Mouse (Mus musculus): ENCODE measurements around the gene Maco1.
"Not testable (repeated sequence)": the region's sequence is repeated elsewhere in the genome, so short reads cannot be mapped to it uniquely, and the experiment has no call there.

Maco1 gene

DNA sequence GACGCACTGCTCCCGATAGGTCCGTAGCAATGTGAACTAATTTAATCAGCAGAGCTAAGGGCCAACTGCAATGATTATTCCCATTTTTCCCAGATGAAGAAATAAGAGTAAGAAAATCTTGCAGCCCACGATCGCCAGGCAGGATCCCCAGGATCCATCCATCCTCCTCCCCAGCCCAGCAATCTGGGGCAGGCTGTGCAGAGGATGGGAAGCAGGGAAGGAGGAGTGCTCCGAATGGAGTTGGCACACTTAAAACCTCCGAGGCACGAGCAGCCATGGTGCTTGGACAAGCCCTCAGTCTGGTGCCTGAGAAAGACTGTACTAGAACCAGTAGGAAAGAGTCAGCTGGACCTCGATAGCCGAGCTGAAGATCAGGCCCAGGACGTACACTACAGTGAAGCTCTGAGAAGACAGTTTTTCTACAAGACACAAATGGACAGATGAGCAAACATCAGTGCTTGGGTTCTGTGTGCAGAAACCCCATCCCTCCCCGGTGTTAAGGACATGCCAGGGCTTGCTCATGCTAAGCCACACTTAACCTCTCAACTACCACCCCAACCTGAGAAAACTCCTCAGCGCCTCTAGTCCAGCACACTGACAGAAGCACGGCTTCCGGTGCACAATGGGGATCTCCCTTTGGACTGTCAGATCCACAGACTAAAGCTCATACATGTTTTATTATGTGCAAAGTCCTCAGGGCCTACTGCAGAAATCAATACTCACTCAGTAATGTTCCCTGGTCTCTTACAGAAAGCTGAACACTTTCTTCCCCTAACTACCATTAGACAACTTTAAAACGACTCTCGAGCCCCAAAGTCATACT lies 39.5 kb downstream of the Maco1 start:
- DNase-seq (ENCODE audit: low spot score): no peak

DNA sequence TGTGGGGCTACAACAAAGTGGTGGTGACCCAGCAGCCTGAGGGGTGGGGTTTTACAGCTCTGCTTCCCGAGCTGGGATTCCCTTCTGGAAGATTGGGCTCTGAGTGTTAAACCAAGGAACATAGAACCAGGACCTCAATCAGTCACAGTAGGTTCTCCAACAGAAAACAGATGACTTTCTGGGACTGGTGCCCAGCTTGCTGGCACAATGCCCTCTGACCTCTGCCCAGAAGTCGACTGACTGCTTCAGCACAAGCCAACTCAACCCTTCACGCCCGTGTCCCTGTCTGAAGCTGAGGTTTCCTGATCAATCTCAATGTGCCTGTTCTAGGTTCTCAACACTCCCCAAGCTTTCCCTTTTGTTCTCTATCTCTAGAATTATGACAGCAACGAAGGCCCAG lies 48.4 kb downstream of the Maco1 start:
- peak; percentile 80 for DNase-seq (ENCODE audit: low spot score)

DNA sequence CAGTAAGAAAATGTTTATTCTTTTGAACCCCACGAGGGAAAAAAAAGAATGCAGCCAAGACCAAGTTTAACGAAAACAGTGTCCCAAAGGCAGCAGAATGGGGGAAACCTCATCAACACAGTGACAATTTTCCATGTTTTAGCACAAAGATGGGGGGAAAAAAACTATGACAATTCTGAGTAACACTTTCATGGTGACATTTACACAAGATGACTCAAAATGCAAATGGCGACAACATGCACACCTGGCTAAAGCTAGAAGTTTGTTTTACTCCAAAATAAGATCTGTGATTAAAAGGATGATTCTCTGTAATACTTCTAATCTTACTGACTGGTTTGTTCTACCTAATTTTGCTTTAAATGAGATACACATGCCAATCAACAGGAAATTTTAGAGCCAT lies 50.4 kb downstream of the Maco1 start:
- DNase-seq (ENCODE audit: low spot score): no peak

DNA sequence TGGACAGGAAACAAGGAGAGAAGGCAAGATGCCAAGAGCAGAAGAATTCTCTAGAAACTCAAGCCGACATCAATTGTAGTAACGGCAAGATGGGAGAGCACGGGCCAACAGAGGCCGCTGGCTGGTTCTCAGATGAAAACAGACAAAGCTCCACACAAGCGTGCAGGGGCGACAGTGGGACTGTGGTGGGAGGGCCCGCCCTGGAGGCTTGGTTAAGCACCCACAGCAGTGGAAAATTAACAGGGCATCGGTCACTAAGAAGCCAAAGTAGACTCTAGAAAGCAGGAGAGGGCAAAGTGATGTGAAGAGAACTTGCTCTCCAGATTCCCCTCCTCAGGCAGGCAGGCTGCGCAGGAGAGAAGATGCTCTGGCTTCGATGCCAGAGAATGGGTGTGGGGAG lies 51.0 kb downstream of the Maco1 start:
- no peak for DNase-seq (ENCODE audit: low spot score)

DNA sequence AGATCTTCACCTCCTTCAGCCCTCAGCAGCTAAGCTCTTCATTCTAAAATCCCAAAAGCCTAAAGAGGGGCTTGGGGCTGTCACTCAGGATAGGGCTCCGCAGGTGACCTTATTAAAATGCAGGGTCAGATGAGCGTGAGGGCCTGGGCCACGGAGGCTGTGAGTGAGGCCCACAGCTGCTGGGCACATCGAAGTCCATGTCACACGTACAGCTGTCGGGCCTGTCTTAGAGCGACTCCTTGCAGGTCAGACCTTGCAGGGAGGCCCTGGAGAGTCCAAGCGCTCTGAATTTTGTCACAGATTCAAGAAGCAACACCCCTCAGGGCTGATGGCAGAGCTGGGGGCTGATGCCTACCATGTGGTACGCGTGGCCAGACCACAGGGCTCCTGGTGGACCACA lies 52.5 kb downstream of the Maco1 start:
- no peak for DNase-seq (ENCODE audit: low spot score)

DNA sequence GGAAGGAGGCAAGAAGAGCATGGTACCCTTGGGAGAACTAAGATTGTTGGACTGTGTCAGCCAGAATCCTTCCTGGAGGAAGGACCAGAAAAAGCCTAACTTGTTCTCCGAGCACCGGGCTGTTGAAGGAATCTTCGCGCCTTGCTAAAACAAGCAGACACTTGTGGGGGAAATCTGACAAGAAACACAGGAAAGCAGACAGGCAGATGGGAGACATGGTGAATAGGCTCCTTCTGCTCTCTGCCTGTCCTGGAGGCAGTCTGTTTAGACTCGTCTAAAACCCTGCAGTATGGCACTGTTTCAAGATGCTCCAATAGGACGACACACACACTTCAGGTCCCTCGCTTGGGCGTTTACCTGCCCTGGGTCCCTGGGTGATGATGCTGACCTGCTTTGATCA lies 53.0 kb downstream of the Maco1 start:
- no peak for DNase-seq (ENCODE audit: low spot score)

DNA sequence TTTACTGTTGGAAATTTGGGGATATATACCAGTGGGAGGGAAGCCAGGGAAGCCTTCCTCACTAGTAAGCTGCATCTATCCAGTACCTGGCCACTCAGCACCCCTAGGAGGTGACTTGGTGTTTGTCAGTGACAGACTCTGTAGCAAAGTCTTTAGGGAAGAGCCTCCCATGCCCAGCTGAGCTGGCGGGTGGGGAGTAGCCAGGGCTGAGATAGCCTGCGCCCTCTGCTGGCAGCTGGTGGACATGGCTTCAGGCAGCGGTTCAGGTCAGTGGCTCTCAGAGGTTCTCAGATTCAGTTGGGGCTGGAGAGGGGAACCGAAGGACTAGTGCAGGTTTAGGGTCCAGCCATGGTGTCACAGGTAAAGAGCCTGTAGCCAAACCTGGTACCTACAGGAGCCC lies 53.9 kb downstream of the Maco1 start:
- DNase-seq (ENCODE audit: low spot score): peak; percentile 68

DNA sequence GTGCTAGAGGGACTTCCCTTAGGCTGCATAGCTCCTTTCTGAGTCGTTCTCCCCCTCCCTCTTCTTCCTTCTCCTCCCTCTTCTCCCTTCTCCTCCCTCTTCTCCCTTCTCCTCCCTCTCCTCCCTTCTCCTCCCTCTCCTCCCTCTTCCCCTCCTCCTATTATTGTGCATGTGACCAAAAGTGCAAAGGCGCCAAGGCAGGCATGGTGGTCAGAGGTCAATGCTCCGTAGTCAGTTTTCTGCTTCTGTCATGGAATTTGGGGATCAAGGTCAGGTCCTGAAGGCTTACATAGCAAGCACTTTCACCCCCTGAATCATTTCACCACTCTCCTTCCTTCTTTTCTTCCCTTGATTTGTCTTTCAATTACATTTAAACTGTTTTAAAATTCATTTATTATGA lies 54.3 kb downstream of the Maco1 start:
- DNase-seq (ENCODE audit: low spot score): no peak

DNA sequence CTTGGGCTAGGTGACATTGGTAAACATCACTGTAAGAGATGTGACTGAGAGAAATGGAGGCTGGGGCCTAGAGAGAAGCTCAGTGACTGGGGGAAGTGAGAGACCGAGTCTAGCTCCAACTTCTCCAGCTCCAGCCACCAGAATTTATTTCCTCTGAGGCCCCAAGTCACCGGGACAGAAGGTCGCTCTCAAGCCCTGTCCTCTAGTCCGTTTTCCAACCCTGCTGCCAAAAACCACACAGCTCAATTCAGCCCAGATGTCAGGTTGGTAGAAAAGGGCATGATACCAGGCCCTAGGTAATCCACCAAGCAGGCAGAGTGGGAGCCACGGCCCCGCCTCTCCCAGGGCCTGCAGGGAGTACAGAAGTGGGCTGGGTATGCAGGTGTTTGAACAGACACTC lies 55.5 kb downstream of the Maco1 start:
- DNase-seq (ENCODE audit: low spot score): no peak

DNA sequence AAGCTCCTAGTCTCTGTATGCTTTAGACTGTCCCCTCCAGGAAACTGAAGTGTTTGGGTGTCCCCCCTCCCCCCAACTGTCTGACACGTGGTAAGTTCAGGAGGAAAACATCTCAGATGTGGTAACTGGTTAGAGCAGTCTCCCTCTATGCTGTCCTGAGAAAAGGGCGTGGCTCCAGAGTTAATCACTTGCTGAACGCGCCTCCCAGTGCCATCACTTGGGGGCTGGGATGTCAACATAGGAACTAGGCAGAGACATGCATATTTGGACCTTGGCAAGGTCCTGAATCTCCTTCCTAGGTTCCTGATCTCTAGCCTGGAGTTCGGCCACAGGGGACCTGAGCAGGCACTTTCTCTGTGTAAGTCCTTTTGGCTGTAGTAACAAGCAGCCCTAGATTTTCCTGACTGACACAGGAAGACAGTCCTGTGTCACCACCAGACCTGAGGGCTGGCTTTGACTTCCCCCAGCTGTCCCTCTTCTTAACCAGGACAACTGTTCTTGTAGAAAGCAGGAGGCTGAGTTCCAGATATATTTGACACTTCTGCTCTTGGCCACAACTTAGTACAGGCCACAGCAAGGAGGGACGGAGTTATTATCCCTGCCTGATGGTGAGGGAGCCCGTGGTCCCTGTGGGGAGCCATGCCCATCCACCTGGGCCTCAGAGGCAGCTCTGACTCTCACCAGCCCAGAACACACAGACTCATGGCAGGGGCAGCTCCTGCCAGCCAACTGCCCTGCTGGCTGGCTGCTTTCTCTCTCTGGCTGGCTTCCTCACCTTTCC lies 56.4 kb downstream of the Maco1 start:
- DNase-seq (ENCODE audit: low spot score): no peak

DNA sequence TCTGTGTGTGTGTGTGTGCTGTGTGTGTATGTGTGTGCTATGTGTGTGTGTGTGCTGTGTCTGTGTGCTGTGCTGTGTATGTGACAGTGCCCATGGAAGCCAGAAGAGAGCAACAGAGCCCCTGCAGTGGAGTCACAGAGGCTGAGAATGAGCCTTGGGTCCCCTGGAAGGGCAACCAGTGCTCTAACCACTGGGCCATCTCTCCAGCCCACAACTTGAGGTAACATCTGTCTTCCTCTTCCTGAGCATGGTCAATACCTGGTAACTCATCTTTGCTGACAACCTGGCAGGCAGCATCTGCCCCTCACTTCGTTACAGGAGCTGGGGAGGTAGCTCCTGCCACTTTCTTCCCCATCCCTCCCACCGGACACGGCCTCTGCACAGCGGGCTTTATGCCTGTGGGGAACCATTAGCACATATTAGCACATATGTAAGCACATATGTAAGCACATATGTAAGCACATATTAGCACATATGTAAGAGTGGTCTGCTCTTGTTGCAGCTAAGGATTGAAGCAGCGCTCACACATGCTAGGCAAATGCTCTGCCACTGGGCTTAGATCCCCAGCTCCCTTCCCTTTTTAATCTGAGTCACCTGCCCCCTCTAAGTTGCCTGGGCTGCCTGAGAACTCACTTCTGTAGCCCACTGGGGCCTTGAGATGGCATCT lies 57.2 kb downstream of the Maco1 start:
- DNase-seq (ENCODE audit: low spot score): no peak

DNA sequence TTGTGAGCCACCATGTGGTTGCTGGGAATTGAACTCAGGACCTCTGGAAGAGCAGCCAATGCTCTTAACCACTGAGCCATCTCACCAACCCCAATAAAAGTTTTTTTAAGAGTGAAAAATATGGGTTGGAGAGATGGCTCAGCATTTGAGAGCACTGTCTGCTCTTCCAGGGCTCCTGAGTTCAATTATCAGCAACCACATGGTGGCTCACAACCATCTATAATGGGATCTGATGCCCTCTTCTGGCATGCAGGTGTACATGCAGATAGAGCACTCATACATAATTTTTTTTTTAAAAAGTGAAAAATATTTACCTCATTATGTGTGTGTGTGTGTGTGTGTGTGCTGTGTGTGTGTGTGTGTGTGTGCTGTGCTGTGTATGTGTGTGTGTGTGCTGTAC lies 58.2 kb downstream of the Maco1 start:
- DNase-seq (ENCODE audit: low spot score): not testable (repeated sequence)

DNA sequence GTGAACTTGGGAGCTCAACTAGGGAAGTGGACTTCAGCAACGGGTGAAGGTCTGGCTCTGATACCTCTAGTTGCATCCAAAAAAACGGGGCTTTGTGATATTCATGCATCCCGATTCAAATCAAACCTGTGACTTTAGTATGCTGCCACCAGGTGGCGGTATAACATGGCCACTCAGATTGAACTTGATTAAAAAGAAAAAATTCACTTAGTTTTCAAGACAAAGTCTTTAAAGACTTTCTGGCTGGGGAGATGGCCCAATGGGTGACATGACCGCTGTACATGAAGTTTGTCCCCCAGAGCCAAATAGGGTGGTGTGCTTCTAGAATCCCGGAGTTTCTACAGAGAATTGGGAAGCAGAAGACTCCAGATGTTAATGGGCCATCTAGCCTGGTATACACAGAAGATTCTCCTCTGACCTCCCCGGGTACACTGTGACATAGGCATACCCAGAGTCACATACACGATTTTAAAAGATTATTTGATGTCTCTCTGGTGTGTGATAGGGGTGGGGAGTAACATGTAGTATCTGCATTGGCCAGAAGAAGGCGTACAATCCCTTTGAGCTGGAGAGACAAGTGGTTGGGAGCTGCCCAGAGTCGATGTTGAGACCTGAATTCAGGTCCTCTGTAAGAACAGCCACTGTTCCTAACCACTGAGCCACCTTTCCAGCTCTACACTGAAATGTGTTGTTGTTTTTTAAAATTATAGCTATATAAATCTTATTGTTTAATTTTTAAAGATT lies 59.8 kb downstream of the Maco1 start:
- no peak for DNase-seq (ENCODE audit: low spot score)

DNA sequence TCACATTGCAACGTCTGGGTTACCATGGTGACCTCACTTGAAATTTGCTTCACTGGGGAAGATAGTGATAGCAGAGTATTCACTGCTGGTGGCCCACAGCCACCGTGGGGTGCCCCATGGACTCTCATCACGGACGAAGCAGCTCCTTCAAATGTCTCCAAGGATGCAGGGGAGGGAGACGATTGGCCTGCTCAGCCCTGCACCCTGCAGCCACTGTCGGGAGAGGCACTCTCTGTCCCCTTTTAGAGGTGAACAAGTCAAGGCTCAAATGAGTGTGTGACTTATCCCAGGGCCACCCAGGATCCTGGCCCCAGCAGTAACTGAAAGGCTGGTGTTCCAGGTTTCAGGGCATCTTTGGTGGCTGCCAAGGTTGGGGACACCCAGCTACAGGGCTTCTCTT lies 61.4 kb downstream of the Maco1 start:
- DNase-seq (ENCODE audit: low spot score): no peak

DNA sequence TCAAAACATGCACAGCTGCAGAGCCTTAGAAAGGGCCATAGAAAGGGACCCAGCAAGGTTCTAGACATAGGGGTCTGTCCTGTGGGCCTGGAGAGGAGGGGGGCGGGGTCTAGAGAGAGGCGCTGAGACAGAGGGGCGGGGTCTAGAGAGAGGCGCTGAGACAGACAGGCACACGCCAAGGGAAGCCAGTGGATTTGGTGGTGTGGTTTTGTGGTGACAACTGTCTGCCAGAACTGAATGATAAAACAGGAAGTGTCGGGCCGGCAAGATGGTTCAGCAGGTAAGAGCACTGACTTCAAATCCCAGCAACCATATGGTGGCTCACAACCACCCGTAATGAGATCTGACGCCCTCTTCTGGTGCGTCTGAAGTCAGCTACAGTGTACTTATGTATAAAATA lies 66.2 kb downstream of the Maco1 start:
- no peak for DNase-seq (ENCODE audit: low spot score)

DNA sequence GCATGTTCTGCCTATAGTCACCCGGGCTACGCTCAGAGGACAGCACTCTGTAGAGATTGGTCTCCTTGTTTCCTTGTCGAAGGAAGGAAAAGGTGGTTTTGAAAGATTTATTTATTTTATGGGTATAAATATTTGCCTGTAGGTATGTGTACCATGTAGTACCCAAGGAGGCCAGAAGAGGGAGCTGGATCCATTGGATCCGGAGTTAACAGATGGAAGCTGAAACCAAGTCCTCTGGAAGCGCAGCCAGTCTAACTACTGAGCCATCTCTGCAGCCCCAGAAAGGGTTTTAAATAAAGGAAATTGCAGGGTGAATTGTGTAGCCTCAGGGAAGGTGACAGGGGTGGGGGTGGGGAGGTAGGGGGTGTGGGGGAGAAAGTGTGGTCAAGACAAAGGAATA lies 68.4 kb downstream of the Maco1 start:
- DNase-seq (ENCODE audit: low spot score): no peak

DNA sequence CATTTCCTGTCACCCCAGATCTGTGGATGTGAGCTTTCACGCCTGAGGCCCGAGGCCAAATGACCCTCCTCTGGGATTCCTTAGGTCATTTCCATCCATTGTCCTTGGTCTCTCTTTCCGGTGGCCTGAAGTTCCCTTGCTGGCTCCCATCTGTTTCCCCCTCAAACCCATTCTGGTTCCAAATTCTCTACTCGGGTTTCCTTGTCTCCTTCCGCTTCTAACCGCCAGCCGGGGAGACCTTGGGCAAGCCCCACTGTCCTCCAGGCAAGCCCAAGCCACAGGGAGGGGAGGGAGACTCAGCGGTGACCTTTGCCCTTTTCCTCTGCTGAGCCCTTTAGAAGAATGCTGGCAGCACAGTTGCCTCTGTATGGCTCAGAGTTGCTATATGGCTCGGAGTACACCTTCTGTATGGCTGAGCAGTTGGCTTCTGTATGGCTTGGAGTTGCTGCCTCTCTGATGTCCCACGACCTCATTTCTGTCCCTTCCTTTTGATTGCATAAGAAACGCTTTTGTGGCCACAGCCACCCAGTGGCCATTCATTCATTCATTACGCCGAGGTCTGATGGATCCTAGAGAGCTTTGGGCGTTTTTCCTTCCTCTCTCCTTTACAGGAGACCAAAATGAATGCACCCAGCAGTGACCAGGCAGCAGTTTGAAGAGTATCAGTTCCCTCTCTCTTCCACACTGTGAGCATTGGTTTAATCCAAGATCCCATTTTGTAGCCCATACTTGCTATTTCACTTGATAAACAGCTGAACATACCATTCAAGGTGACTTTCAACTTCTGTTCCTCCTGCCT lies 73.8 kb downstream of the Maco1 start:
- no peak for DNase-seq (ENCODE audit: low spot score)

DNA sequence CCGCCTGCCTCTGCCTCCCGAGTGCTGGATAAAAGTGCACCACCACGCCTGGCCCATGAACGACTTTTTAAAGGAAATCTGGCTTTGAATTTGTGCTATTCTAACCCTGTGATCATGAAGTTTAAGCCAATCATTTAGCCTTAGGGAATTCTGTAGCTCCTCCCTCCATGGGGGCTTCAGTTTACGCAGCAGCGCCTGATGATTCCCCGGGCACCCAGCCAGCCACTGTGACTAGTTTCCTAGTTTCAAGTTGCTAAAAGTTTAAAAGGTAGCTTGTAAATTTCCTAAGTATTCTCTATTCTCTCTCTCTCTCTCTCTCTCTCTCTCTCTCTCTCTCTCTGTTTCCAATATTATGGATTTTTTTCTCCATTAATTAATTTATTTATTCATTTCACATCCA lies 76.9 kb downstream of the Maco1 start:
- no peak for DNase-seq (ENCODE audit: low spot score)

DNA sequence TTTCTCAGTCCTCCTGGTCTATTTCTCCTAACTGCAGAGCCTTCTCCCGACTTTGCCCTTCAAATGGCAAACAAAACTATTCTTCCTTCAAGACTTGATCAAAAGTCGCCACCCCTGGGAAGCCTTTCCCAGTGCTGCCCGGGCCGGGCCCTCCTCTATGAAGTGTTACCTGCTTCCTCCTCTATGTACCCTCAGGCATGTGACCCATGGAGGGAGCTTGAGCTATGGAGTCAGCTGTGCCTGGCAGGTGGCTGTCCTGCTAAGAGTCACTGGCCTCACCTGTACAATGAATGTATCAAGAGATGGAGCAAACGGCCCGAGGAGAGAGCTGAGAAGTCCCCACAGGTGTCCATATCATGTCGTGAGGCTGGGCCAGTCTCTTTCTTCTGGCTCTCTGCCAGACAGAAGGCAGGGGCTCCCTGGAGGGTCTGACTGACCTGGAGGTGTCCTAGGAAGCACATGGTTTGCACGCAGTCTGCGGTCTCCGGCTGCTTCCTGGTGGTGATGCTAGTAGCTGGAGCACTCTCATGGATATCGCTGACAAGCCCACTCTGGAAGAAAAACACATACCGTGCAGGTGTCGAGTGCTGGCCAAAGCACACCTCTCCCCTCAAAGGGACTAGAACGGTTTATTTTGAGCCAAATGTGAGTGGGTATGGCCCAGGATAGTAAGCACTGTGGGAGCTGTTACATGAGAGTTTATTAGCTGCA lies 77.8 kb downstream of the Maco1 start:
- DNase-seq (ENCODE audit: low spot score): no peak

DNA sequence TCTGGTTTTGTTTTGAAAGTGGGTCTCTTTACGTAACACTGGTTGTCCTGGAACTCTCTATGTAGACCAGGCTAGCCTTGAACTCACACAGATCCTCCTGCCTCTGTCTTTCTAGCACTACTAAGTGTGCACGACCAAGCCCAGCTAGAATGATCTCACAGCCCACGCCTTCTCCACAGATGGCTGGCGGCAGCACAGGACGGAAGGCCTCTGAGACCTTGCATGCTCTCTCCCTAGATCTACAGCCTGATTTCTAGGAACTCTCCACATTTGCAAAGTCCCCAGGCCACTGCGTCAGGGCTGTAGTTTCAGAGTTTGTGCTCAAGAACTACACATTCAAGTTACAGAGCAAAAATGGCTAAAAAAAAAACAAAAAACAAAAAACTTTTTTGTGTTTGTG lies 79.0 kb downstream of the Maco1 start:
- no peak for DNase-seq (ENCODE audit: low spot score)

Measured in ovary, postnatal 14 days (tissue).